Mouse (Mus musculus): ENCODE results near the gene Stat3.

Stat3 gene

GRCm38 (mm10) chr11:100890481-100890880 is 48.9 kb downstream of the Stat3 start:
- no peak for DNase-seq (ENCODE audit: low read depth, low spot score)

GRCm38 (mm10) chr11:100888348-100888820 is 51.0 kb downstream of the Stat3 start:
- no peak for DNase-seq (ENCODE audit: low read depth, low spot score)

- DNase-seq (ENCODE audit: low read depth, low spot score): no peak
Observed at GRCm38 (mm10) chr11:100887764-100888163, 51.6 kb downstream of the Stat3 start.

GRCm38 (mm10) chr11:100887236-100887635 is 52.1 kb downstream of the Stat3 start:
- DNase-seq (ENCODE audit: low read depth, low spot score): no peak

- no peak for DNase-seq (ENCODE audit: low read depth, low spot score)
Observed at GRCm38 (mm10) chr11:100886188-100886740, 53.1 kb downstream of the Stat3 start.

- DNase-seq (ENCODE audit: low read depth, low spot score): no peak
Observed at GRCm38 (mm10) chr11:100885472-100885871, 53.9 kb downstream of the Stat3 start.

GRCm38 (mm10) chr11:100883640-100884039 is 55.7 kb downstream of the Stat3 start:
- no peak for DNase-seq (ENCODE audit: low read depth, low spot score)

GRCm38 (mm10) chr11:100879321-100880078 is 59.8 kb downstream of the Stat3 start:
- no peak for DNase-seq (ENCODE audit: low read depth, low spot score)

GRCm38 (mm10) chr11:100875761-100876160 is 63.6 kb downstream of the Stat3 start:
- no peak for DNase-seq (ENCODE audit: low read depth, low spot score)

- no peak for DNase-seq (ENCODE audit: low read depth, low spot score)
Observed at GRCm38 (mm10) chr11:100870968-100871350, 68.4 kb downstream of the Stat3 start.

- no peak for DNase-seq (ENCODE audit: low read depth, low spot score)
Observed at GRCm38 (mm10) chr11:100870256-100870967, 68.9 kb downstream of the Stat3 start.

GRCm38 (mm10) chr11:100865618-100866017 is 73.7 kb downstream of the Stat3 start:
- no peak for DNase-seq (ENCODE audit: low read depth, low spot score)

GRCm38 (mm10) chr11:100863141-100863540 is 76.2 kb downstream of the Stat3 start:
- DNase-seq (ENCODE audit: low read depth, low spot score): no peak

- DNase-seq (ENCODE audit: low read depth, low spot score): no peak
Observed at GRCm38 (mm10) chr11:100861836-100862235, 77.5 kb downstream of the Stat3 start.

GRCm38 (mm10) chr11:100861335-100861734 is 78.0 kb downstream of the Stat3 start:
- no peak for DNase-seq (ENCODE audit: low read depth, low spot score)

GRCm38 (mm10) chr11:100860198-100861048 is 78.9 kb downstream of the Stat3 start:
- DNase-seq (ENCODE audit: low read depth, low spot score): no peak

- DNase-seq (ENCODE audit: low read depth, low spot score): no peak
Observed at GRCm38 (mm10) chr11:100859579-100860075, 79.7 kb downstream of the Stat3 start.

- no peak for DNase-seq (ENCODE audit: low read depth, low spot score)
Observed at GRCm38 (mm10) chr11:100858935-100859578, 80.3 kb downstream of the Stat3 start, which contains the start of gene Stat5a. Gene Stat5a, plus strand, starts transcription at chr11:100859351.

- DNase-seq (ENCODE audit: low read depth, low spot score): no peak
Observed at GRCm38 (mm10) chr11:100857960-100858359, 81.4 kb downstream of the Stat3 start.

- DNase-seq (ENCODE audit: low read depth, low spot score): no peak
Observed at GRCm38 (mm10) chr11:100855178-100855577, 84.2 kb downstream of the Stat3 start.

- no peak for DNase-seq (ENCODE audit: low read depth, low spot score)
Observed at GRCm38 (mm10) chr11:100854268-100854667, 85.1 kb downstream of the Stat3 start.
